Mouse (Mus musculus): ENCODE measurements around the gene Gm33543.

The Gm33543 gene

GRCm38 (mm10) chr10:95774856-95775255 is 67.9 kb downstream of the Gm33543 start:
- DNase-seq, result no peak

- no peak for DNase-seq
Measured at GRCm38 (mm10) chr10:95774001-95774628, 68.6 kb downstream of the Gm33543 start.
